Mouse (Mus musculus) neural tube, embryonic 14.5 days (tissue): ENCODE results near the gene Nrxn3. TPM values are rescaled to one million over a fixed set of nuclear protein-coding genes. Genes with fewer than 3 reads are reported as not detected.

Experiments
- ATAC-seq: fragments of 200-750 bp; cut with Nextera tagmentation; 2 replicates; pipeline ENCODE4 v1.8.0; 2017; ENCODE audit warnings: low read depth, mild to moderate bottlenecking, moderate TSS enrichment, moderate library complexity
- H3K27ac ChIP-seq: fragments of 300-500 bp; sonication (generic); 2 replicates; pipeline ENCODE4 v1.5.1; 2014; ENCODE audit warnings: low read depth, mild to moderate bottlenecking, control low read depth, low read length, moderate library complexity, mixed read lengths
- H3K27me3 ChIP-seq: fragments of 300-500 bp; sonication (generic); 2 replicates; pipeline ENCODE4 v1.6.1; 2014; ENCODE audit warnings: low read length; ENCODE audit not compliant: control insufficient read depth, insufficient read depth
- H3K36me3 ChIP-seq: fragments of 300-500 bp; sonication (generic); 2 replicates; pipeline ENCODE4 v1.6.1; 2014; ENCODE audit warnings: low read length, mixed read lengths; ENCODE audit not compliant: control insufficient read depth, insufficient read depth
- H3K4me1 ChIP-seq: fragments of 300-500 bp; sonication (generic); 2 replicates; pipeline ENCODE4 v1.6.1; 2014; ENCODE audit warnings: low read length; ENCODE audit not compliant: control insufficient read depth, insufficient read depth
- H3K4me2 ChIP-seq: fragments of 300-500 bp; sonication (generic); 2 replicates; pipeline ENCODE4 v1.6.1; 2014; ENCODE audit warnings: mild to moderate bottlenecking, low read depth, low read length, control low read depth
- H3K4me3 ChIP-seq: fragments of 300-500 bp; sonication (generic); 2 replicates; pipeline ENCODE4 v1.5.1; 2014; ENCODE audit warnings: low read depth, low read length, control low read depth, mixed read lengths
- H3K9ac ChIP-seq: fragments of 300-500 bp; sonication (generic); replicated peaks from 2 replicates; pipeline ENCODE4 v1.6.1; 2014; ENCODE audit warnings: low read depth, mild to moderate bottlenecking, control low read depth, low read length, mixed read lengths
- H3K9me3 ChIP-seq: fragments of 300-500 bp; sonication (generic); 2 replicates; pipeline ENCODE4 v1.6.1; 2016; ENCODE audit warnings: low read length; ENCODE audit not compliant: control insufficient read depth
- WGBS: fragments of 180-500 bp; shearing (Covaris S2); extraction: QIAGEN DNeasy Blood & Tissue Kit; methylation state at CpG from one replicate; pipeline ENCODE4 v1.1.7; 2014; 5-methylcytosine and 5-hydroxymethylcytosine counted together
- polyA plus RNA-seq: library from polyadenylated mRNA; unstranded; fragments of >200 nt; fragmentation: Nextera tagmentation; extraction: Ambion mirVana; gene quantifications from 2 replicates; pipeline ENCODE4 v1.2.1, GENCODE M21; 2014

The Nrxn3 gene
- polyA plus RNA-seq, 1 experiment from 2014 or later = 159 TPM

DNA sequence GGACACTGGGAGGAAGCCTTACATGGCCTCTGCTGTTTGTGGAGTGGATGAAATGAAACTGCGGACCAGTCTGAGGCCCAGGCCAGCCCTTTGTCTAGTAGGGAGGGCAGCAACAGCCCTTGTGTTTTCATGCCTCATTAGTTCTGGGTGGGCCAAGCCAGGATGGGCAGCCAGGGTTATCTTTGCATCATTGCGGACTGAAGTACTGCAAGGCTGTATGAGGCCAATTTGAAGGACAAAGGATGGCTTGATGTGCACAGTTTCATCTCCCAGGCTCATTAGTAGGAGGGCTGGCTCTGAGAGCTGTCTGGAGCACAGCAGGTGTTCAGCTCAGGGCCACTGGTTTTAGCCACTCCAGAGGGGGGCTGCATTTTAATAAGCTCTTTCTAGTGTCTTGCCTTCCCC lies 458.5 kb downstream of the Nrxn3 start:
- Histone ChIP-seq H3K27ac (peak overlapping the region; percentile 55; the same call in 1 of the 2 replicates), H3K4me1 (peaks cover 8% of the 10 kb centered on the region)
- 13% methylated on average over 2 of the region's 2 CpGs for WGBS

DNA sequence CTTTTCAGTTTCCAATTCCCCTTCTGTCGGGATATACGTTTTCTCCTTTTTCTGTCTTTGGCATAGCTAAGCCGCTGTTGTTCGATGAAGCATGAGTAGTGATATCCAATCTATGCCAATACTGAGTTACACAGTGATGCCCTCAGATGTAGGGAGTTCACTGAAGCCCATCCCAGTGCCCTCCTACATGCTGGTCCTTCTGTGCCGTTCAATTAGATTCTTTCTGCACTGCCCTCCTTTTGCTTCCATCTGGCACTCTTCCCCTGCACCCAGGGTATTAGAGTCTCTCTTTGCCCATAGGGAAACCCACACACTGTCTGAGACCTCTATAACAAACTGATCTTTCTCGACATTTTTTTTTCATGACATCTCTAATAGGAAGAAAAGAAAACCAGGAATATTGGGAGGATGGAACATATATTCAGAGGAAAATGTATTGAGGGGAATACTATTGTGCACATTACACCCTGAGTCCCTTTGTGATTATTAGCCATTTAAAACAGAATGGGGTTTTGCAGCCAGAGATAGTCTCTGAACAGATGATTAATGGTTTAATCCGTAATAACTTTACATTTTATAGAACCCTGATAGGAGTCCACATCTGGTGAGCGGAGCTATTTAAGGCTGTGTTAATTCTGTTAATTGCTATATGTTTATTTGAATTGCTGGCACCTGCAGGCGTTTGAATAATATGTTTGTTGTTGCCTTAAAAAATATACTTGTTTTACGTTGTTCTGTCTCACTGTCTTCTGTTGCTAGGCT lies 476.3 kb downstream of the Nrxn3 start:
- Histone ChIP-seq H3K4me3 (no peak overlapping the region), H3K4me2 (no peak overlapping the region), H3K9me3 (no peaks in the 10 kb centered on the region), H3K9ac (no peak overlapping the region), H3K4me1 (0 out of 2 replicates have a peak, but pooled peaks cover 2% of the 10 kb centered on the region), H3K36me3 (no peaks in the 10 kb centered on the region), H3K27me3 (no peaks in the 10 kb centered on the region), H3K27ac (peak overlapping the region; percentile 28; the same call in 1 of the 2 replicates)
- WGBS = 50% methylated on average over 10 of the region's 10 CpGs
- peak; percentile 65 for ATAC-seq

More for the DNA sequence above, 458.5 kb downstream of the Nrxn3 start:
- ATAC-seq = peak; percentile 65
- Histone ChIP-seq H3K4me3 (no peak overlapping the region), H3K27me3 (no peaks in the 10 kb centered on the region), H3K4me2 (no peak overlapping the region), H3K9me3 (no peaks in the 10 kb centered on the region), H3K36me3 (no peaks in the 10 kb centered on the region), H3K9ac (no peak overlapping the region)

DNA sequence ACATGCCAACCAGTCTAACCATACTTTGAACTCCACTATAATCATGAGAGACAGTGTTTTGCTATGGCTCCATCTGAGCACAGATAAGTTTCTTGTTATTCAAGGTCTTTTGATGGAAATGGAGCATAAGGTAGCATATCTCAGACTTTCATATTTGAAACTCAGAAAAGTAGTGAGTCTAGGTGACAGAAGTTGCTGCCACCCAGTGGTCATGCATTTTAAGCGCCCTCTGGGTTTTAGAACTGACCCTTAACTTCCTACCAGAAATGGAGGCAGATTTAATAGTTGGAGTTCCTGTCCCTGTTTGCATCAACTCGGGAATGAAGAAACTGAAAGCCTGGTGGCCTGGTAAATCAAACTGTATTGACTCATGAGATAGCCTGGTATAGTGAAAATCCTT lies 488.9 kb downstream of the Nrxn3 start:
- no peak for ATAC-seq
- Histone ChIP-seq H3K4me3 (no peak overlapping the region), H3K9me3 (no peaks in the 10 kb centered on the region), H3K36me3 (no peaks in the 10 kb centered on the region), H3K4me1 (no peaks in the 10 kb centered on the region), H3K27ac (no peak overlapping the region), H3K9ac (no peak overlapping the region), H3K4me2 (no peak overlapping the region), H3K27me3 (no peaks in the 10 kb centered on the region)
- 53% methylated on average over 2 of the region's 2 CpGs for WGBS

DNA sequence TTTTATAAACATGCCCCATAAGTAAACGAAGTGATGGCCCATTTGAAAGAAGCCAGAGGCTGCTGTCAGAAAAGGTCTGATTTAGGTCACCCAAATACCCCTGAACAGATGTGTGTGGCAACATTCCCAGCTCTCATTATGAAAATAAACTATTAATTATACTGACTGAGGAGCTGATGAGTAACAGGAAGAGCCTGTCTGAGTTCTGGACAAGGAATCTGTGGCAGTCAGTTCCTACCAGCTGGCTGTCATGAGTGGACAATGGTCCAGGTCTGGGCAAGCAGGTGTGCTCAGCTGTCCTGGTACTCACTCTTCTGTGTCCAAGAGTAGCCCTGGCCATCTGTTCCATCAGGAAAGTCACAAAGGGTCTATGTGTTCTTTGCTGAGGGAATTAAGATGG lies 517.1 kb downstream of the Nrxn3 start:
- no peak for ATAC-seq
- no peak overlapping the region for H3K9ac ChIP-seq
- no peaks in the 10 kb centered on the region for H3K27me3 ChIP-seq
- H3K4me1 ChIP-seq = no peaks in the 10 kb centered on the region
- H3K9me3 ChIP-seq = no peaks in the 10 kb centered on the region
- WGBS = 41% methylated on average over 1 of the region's 1 CpGs
- H3K27ac ChIP-seq = no peak overlapping the region
- no peak overlapping the region for H3K4me3 ChIP-seq
- H3K4me2 ChIP-seq = no peak overlapping the region
- no peaks in the 10 kb centered on the region for H3K36me3 ChIP-seq

DNA sequence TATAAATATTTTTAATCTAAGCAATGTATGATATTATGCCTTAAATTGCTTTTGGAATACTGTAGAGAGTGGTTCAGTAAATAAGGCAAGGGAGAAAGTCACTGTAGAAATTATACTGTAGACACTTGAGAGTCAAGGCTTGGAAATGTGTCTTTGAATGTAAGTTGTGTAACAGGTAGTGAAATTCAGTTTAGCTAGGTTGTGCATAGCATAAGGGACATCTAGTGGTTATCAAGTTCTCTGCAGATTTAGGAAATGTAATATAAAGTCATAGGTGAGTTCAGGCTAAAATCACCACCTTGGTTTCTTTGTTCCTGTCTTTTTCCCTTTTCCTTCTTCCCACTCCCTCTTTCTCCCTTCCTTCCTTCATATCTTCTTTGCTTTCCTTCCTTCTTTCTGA lies 518.9 kb downstream of the Nrxn3 start:
- no peak overlapping the region for H3K4me3 ChIP-seq
- ATAC-seq = no peak
- H3K36me3 ChIP-seq = no peaks in the 10 kb centered on the region
- H3K4me1 ChIP-seq = no peaks in the 10 kb centered on the region
- no peak overlapping the region for H3K9ac ChIP-seq
- no peaks in the 10 kb centered on the region for H3K27me3 ChIP-seq
- H3K4me2 ChIP-seq = no peak overlapping the region
- H3K9me3 ChIP-seq = no peaks in the 10 kb centered on the region
- no peak overlapping the region for H3K27ac ChIP-seq

DNA sequence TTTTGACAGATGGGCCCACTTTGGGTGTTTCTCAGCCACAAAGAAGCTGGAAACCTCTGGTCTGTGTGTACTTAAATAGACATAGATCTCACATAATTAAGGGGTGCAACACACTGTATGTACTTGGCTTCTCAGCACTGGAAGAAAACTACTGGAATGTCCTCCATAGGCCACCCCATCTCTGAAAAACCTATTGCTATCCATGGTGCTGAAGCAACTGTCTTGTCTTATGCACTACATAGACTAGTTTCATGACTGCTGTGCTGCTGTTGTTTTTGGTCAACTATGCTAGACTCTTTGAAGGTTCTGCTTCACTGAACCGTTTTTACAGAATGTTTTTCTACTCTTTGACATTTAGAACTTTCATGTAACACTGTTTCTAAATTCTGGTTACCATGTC lies 519.8 kb downstream of the Nrxn3 start:
- Histone ChIP-seq H3K27me3 (no peaks in the 10 kb centered on the region), H3K36me3 (no peaks in the 10 kb centered on the region), H3K27ac (no peak overlapping the region), H3K4me3 (no peak overlapping the region), H3K9ac (no peak overlapping the region), H3K4me1 (no peaks in the 10 kb centered on the region), H3K9me3 (no peaks in the 10 kb centered on the region), H3K4me2 (no peak overlapping the region)
- 34% methylated on average over 1 of the region's 1 CpGs for WGBS
- no peak for ATAC-seq

DNA sequence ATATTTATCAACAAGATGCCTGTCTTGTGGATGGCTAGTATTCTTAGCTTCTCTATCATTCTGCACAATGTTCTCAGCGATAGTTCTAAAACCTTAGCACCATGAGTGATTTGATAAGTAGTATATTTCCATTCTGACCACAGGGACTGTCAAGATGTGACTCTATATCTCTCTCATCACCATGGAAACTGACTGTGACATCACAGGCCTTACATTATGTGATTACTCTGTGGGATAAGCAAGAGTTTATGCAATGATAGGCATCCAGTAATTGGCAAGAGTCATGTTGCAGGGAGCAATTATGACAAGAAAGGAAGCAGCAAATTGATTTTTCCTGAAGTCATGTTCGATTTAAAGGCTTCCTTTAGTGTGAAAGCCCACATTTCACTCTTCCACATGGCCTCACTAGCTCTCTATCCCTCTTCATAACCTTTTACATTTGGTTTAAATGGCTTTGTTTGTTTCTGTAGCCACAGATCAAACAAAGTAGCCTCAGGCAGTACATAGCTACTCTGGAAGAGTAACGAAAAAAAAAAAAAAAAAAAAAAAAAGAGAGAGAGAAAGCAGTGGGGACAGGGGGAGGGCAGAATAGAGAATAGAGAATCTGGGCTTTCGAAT lies 532.7 kb downstream of the Nrxn3 start:
- no peak for ATAC-seq
- Histone ChIP-seq H3K27ac (no peak overlapping the region), H3K36me3 (no peaks in the 10 kb centered on the region)

DNA sequence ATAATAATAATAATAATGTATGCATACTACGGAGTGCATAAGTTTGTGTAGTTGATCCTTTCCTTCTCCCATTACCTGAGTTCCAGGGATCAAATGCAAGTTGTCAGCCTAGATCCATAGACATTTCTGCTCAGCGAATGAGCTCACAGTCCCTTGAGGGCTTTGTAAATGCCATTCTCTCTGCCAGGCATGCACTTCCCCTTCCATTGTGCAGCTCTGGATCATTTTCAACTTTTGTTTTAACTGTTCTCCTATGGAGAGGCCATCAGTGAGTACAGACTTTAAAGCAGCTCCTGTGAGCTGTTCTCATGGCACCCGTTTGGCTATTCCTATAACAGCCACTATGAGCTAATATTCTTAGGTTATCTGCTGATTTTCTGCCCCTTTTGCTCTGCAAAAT lies 536.2 kb downstream of the Nrxn3 start:
- no peaks in the 10 kb centered on the region for H3K27me3 ChIP-seq
- no peak for ATAC-seq
- H3K4me2 ChIP-seq = no peak overlapping the region
- 68% methylated on average over 3 of the region's 3 CpGs for WGBS
- no peak overlapping the region for H3K9ac ChIP-seq
- no peaks in the 10 kb centered on the region for H3K4me1 ChIP-seq
- H3K9me3 ChIP-seq = no peaks in the 10 kb centered on the region
- H3K27ac ChIP-seq = no peak overlapping the region
- H3K4me3 ChIP-seq = no peak overlapping the region
- no peaks in the 10 kb centered on the region for H3K36me3 ChIP-seq

More for the DNA sequence above, 532.7 kb downstream of the Nrxn3 start:
- Histone ChIP-seq H3K4me3 (no peak overlapping the region), H3K9me3 (no peaks in the 10 kb centered on the region), H3K4me1 (no peaks in the 10 kb centered on the region), H3K9ac (no peak overlapping the region), H3K4me2 (no peak overlapping the region), H3K27me3 (no peaks in the 10 kb centered on the region)
- WGBS = 57% methylated on average over 4 of the region's 4 CpGs

DNA sequence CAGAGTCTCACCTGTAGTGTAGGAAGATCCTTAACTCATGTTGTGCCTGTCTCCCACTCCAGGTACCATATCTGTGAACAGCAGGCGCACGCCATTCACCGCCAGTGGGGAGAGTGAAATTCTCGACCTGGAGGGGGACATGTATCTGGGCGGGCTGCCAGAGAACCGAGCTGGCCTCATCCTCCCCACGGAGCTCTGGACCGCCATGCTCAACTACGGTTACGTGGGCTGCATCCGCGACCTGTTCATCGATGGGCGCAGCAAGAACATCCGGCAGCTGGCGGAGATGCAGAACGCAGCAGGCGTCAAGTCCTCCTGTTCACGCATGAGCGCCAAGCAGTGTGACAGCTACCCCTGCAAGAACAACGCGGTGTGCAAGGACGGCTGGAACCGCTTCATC lies 537.4 kb downstream of the Nrxn3 start:
- Histone ChIP-seq H3K4me3 (no peak overlapping the region), H3K9ac (no peak overlapping the region), H3K4me2 (no peak overlapping the region), H3K9me3 (no peaks in the 10 kb centered on the region), H3K36me3 (no peaks in the 10 kb centered on the region), H3K4me1 (no peaks in the 10 kb centered on the region), H3K27me3 (no peaks in the 10 kb centered on the region), H3K27ac (no peak overlapping the region)
- 87% methylated on average over 24 of the region's 24 CpGs for WGBS
- no peak for ATAC-seq
